Mouse (Mus musculus) brain, embryonic 14.5 days (tissue): ENCODE data around the gene Pigu.

Experiments
- CTCF ChIP-seq: fragments of 200-500 bp; IDR thresholded peaks from 2 replicates; pipeline ENCODE4 v1.5.1; 2012; ENCODE audit warnings: inconsistent platforms, mild to moderate bottlenecking, moderate library complexity, borderline replicate concordance; ENCODE audit not compliant: insufficient read depth, insufficient read length; ENCODE audit errors: extremely low read depth
- POLR2A ChIP-seq: fragments of 200-500 bp; IDR thresholded peaks from 2 replicates; pipeline ENCODE4 v1.6.1; 2012; ENCODE audit warnings: mild to moderate bottlenecking, inconsistent platforms, borderline replicate concordance; ENCODE audit not compliant: poor library complexity, insufficient read depth, insufficient read length, severe bottlenecking; ENCODE audit errors: extremely low read depth

GRCm38 (mm10) chr2:155320596-155320995, 36.6 kb downstream of the Pigu start:
- TF ChIP-seq CTCF = no peak
- TF ChIP-seq POLR2A = no peak
